Mouse (Mus musculus) CH12.LX (cell line): Measurements from ENCODE around the gene Slc43a1. TPM values are rescaled to one million over a fixed set of nuclear protein-coding genes. Genes with fewer than 3 reads are reported as not detected.

Experiments used
- DNase-seq: peaks from one replicate; pipeline ENCODE4 v3.0.0-alpha.2; 2013; ENCODE audit errors: extremely low read depth
- H3K27ac ChIP-seq: 2 replicates; pipeline ENCODE4 v1.5.1; 2012; ENCODE audit warnings: low read depth, mild to moderate bottlenecking, control low read depth, moderate library complexity; ENCODE audit not compliant: insufficient read depth
- H3K27me3 ChIP-seq: replicated peaks from 2 replicates; pipeline ENCODE3; 2012; ENCODE audit warnings: inconsistent platforms
- H3K36me3 ChIP-seq, 2 experiments: replicated peaks in 1 of 2; 2 replicates each; pipeline versions ENCODE3 to v1.6.1; 2012; ENCODE audit warnings: inconsistent platforms in 1 of 2, low read length in 1 of 2, mild to moderate bottlenecking in 1 of 2, mixed read lengths in 1 of 2, moderate library complexity in 1 of 2; ENCODE audit not compliant: control insufficient read depth in 1 of 2, insufficient read depth in 1 of 2
- H3K4me1 ChIP-seq, 2 experiments: 2 replicates each; pipeline ENCODE4 v1.6.1; 2012; ENCODE audit warnings: inconsistent platforms in 1 of 2, moderate library complexity in 1 of 2; ENCODE audit not compliant: insufficient read depth in 2 of 2, control insufficient read depth in 1 of 2
- H3K4me2 ChIP-seq: 2 replicates; pipeline ENCODE4 v1.6.1; 2012; ENCODE audit warnings: low read depth, mild to moderate bottlenecking, control low read depth; ENCODE audit not compliant: poor library complexity, insufficient read depth, severe bottlenecking
- H3K4me3 ChIP-seq, 3 experiments: fragments of 150-350 bp in 1 of 3; sonication (generic) in 1 of 3; replicated peaks in 1 of 3; 2 replicates each; pipeline versions ENCODE3 to v1.5.1; 2011 to 2012; ENCODE audit warnings: low read depth in 2 of 3, low read length in 2 of 3, mild to moderate bottlenecking in 2 of 3, moderate library complexity in 2 of 3, control low read depth in 1 of 3, improper control_type of control experiment in 1 of 3, inconsistent platforms in 1 of 3, mixed read lengths in 1 of 3; ENCODE audit not compliant: poor library complexity in 1 of 3
- H3K79me2 ChIP-seq: replicated peaks from 2 replicates; pipeline ENCODE4 v1.6.1; 2012; ENCODE audit warnings: mild to moderate bottlenecking, moderate library complexity; ENCODE audit not compliant: control insufficient read depth, poor library complexity, insufficient read depth, severe bottlenecking; ENCODE audit errors: extremely low read depth
- H3K9ac ChIP-seq: 2 replicates; pipeline ENCODE4 v1.6.1; 2012; ENCODE audit warnings: low read depth, mild to moderate bottlenecking, control low read depth, moderate library complexity; ENCODE audit not compliant: insufficient read depth
- H3K9me3 ChIP-seq: replicated peaks from 2 replicates; pipeline ENCODE3; 2012; ENCODE audit warnings: low read length, inconsistent platforms, mixed read lengths
- BHLHE40 ChIP-seq: IDR thresholded peaks from 2 replicates; pipeline ENCODE4 v1.6.1; 2011; ENCODE audit warnings: mild to moderate bottlenecking, low read depth, low read length, improper control_type of control experiment
- CHD1 ChIP-seq: IDR thresholded peaks from 2 replicates; pipeline ENCODE4 v1.6.1; 2012; ENCODE audit warnings: low read depth, low read length, improper control_type of control experiment, inconsistent platforms
- E2F4 ChIP-seq: IDR thresholded peaks from 2 replicates; pipeline ENCODE4 v1.6.1; 2011; ENCODE audit warnings: low read depth, low read length, improper control_type of control experiment; ENCODE audit not compliant: insufficient replicate concordance
- GABPA ChIP-seq: IDR thresholded peaks from 2 replicates; pipeline ENCODE4 v1.6.1; 2012; ENCODE audit warnings: low read depth, low read length, improper control_type of control experiment, inconsistent platforms; ENCODE audit not compliant: insufficient replicate concordance
- HCFC1 ChIP-seq: IDR thresholded peaks from 2 replicates; pipeline ENCODE4 v1.6.1; 2012; ENCODE audit warnings: low read depth, mild to moderate bottlenecking, inconsistent platforms, low read length, improper control_type of control experiment
- IRF4 ChIP-seq: IDR thresholded peaks from 2 replicates; pipeline ENCODE4 v1.6.1; 2014; ENCODE audit warnings: low read depth, mild to moderate bottlenecking, inconsistent platforms, low read length, improper control_type of control experiment
- JUN ChIP-seq: IDR thresholded peaks from 2 replicates; pipeline ENCODE4 v1.6.1; 2011; ENCODE audit warnings: low read depth, mild to moderate bottlenecking, low read length, improper control_type of control experiment, moderate library complexity; ENCODE audit not compliant: insufficient read depth
- JUND ChIP-seq: conservative IDR thresholded peaks from 2 replicates; pipeline ENCODE4 v1.6.1; 2011; ENCODE audit warnings: low read depth, low read length, improper control_type of control experiment
- MAFK ChIP-seq: IDR thresholded peaks from 2 replicates; pipeline ENCODE4 v1.6.1; 2011; ENCODE audit warnings: low read length, improper control_type of control experiment; ENCODE audit not compliant: insufficient replicate concordance
- MAZ ChIP-seq: IDR thresholded peaks from 2 replicates; pipeline ENCODE4 v1.6.1; 2012; ENCODE audit warnings: low read depth, mild to moderate bottlenecking, inconsistent platforms, low read length, improper control_type of control experiment, moderate library complexity
- MEF2A ChIP-seq: IDR thresholded peaks from 2 replicates; pipeline ENCODE4 v1.6.1; 2014; ENCODE audit warnings: low read depth, mild to moderate bottlenecking, inconsistent platforms, low read length, improper control_type of control experiment, borderline replicate concordance
- MXI1 ChIP-seq: IDR thresholded peaks from 2 replicates; pipeline ENCODE4 v1.6.1; 2011; ENCODE audit warnings: mild to moderate bottlenecking, low read depth, low read length, improper control_type of control experiment
- MYC ChIP-seq: IDR thresholded peaks from 2 replicates; pipeline ENCODE4 v1.6.1; 2011; ENCODE audit warnings: low read depth, mild to moderate bottlenecking, improper control_type of control experiment, low read length
- NELFE ChIP-seq: IDR thresholded peaks from 2 replicates; pipeline ENCODE4 v1.6.1; 2011; ENCODE audit warnings: low read depth, low read length, improper control_type of control experiment
- NRF1 ChIP-seq: IDR thresholded peaks from 2 replicates; pipeline ENCODE4 v1.6.1; 2014; ENCODE audit warnings: low read depth, mild to moderate bottlenecking, inconsistent platforms, low read length, improper control_type of control experiment, moderate library complexity
- PAX5 ChIP-seq: IDR thresholded peaks from 2 replicates; pipeline ENCODE4 v1.6.1; 2012; ENCODE audit warnings: low read length, inconsistent platforms, mixed read lengths
- POLR2A ChIP-seq: IDR thresholded peaks from 2 replicates; pipeline ENCODE4 v1.6.1; 2011; ENCODE audit warnings: low read depth, mild to moderate bottlenecking, improper control_type of control experiment, low read length
- POLR2AphosphoS2 ChIP-seq: IDR thresholded peaks from 2 replicates; pipeline ENCODE4 v1.6.1; 2011; ENCODE audit warnings: low read depth, low read length, improper control_type of control experiment
- RCOR1 ChIP-seq: conservative IDR thresholded peaks from 2 replicates; pipeline ENCODE4 v1.6.1; 2012; ENCODE audit warnings: low read depth, mild to moderate bottlenecking, inconsistent platforms, low read length, improper control_type of control experiment
- SMC3 ChIP-seq: IDR thresholded peaks from 2 replicates; pipeline ENCODE4 v1.6.1; 2011; ENCODE audit warnings: low read depth, low read length, improper control_type of control experiment
- TCF12 ChIP-seq: IDR thresholded peaks from 2 replicates; pipeline ENCODE4 v1.6.1; 2014; ENCODE audit warnings: low read depth, mild to moderate bottlenecking, inconsistent platforms, low read length, improper control_type of control experiment
- UBTF ChIP-seq: IDR thresholded peaks from 2 replicates; pipeline ENCODE4 v1.6.1; 2012; ENCODE audit warnings: low read depth, mild to moderate bottlenecking, inconsistent platforms, low read length, improper control_type of control experiment, moderate library complexity
- USF1 ChIP-seq: IDR thresholded peaks from 2 replicates; pipeline ENCODE4 v1.6.1; 2014; ENCODE audit warnings: low read depth, mild to moderate bottlenecking, inconsistent platforms, low read length, improper control_type of control experiment
- ZC3H11A ChIP-seq: IDR thresholded peaks from 2 replicates; pipeline ENCODE4 v1.6.1; 2012; ENCODE audit warnings: low read depth, mild to moderate bottlenecking, inconsistent platforms, low read length, improper control_type of control experiment
- ZNF384 ChIP-seq: IDR thresholded peaks from 2 replicates; pipeline ENCODE4 v1.6.1; 2012; ENCODE audit warnings: low read depth, low read length, improper control_type of control experiment, inconsistent platforms
- dilution Hi-C: fragments of 300-500 bp; cut with MboI; formaldehyde crosslinking; loops from 2 replicates; pipeline ENCODE4 v1.14.3; 2020; ENCODE audit warnings: low sequenced_read_pairs; ENCODE audit not compliant: extremely low pct_unique_long_range_greater_than_20kb, extremely low pct_ligation_motif_present
- in situ Hi-C: fragments of 300-500 bp; cut with MboI; formaldehyde crosslinking; loops from 3 replicates; pipeline ENCODE4 v1.14.3; 2019; ENCODE audit warnings: low sequenced_read_pairs, low pct_ligation_motif_present, low pct_unique_long_range_greater_than_20kb, mixed read lengths
- polyA plus RNA-seq: library from polyadenylated mRNA; unstranded; fragments of >175 nt; gene quantifications from 2 replicates; pipeline ENCODE4 v1.2.1, GENCODE M21; 2012; ENCODE audit warnings: low read depth; ENCODE audit not compliant: insufficient read length
- total RNA-seq, 2 experiments: library from RNA; depleted of rRNA; stranded (reverse); fragments of 300-350 nt in 1 of 2; fragments of >200 nt in 1 of 2; gene quantifications; 2 replicates each; pipeline ENCODE4 v1.2.3; 2012 to 2014

Slc43a1 gene
- total and polyA plus RNA-seq, 3 experiments, result 0.19 to 5.0 (median 0.30) TPM

GRCm38 (mm10) chr2:84843654-84844053, 5.0 kb downstream of the Slc43a1 start:
- no peaks in the 10 kb centered on the region for H3K36me3 ChIP-seq
- H3K4me1 ChIP-seq, result peaks cover 2 to 6% of the 10 kb centered on the region in 2 experiments; a peak in 2 of 4 replicates
- dilution Hi-C loops, result no loop called here
- no peak overlapping the region for H3K27ac ChIP-seq
- no peak for DNase-seq
- TF ChIP-seq IRF4 (no peak), SMC3 (no peak), E2F4 (no peak), MXI1 (no peak), MAZ (no peak), ZC3H11A (no peak), JUN (no peak), MAFK (no peak), NELFE (no peak), MEF2A (no peak), RCOR1 (no peak), USF1 (no peak), CHD1 (no peak), POLR2A (no peak)
- TF ChIP-seq, all 38 proteins: peak for 0
- Histone ChIP-seq H3K4me2 (no peak overlapping the region), H3K9ac (no peak overlapping the region), H3K4me3 (no peak overlapping the region), H3K79me2 (no peaks in the 10 kb centered on the region), H3K9me3 (peaks cover 7% of the 10 kb centered on the region), H3K27me3 (no peaks in the 10 kb centered on the region)
- in situ Hi-C loops, result no loop called here

DNA sequence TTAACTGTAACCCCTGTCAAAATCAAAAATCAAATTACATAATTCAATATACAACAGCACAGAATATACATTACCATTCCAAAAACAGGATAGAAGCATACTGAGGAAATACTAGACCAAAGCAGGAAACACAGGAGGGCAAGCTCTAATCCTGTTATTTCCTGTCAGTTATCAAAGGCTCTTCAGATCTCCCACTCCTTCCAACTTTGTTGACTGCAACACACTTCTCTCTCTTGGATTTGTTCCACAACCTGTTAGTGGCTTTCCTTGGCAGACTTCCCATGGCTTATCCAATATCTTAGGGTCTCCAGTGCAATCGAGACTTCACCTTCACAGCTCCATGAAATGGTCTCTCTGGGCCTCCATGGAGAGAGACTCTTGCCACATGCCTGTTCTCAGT, 6.6 kb downstream of the Slc43a1 start:
- no peak for DNase-seq
- Histone ChIP-seq H3K4me3 (no peak overlapping the region), H3K27me3 (no peaks in the 10 kb centered on the region), H3K4me1 (peaks cover 2 to 4% of the 10 kb centered on the region in 2 experiments; a peak in 1 of 4 replicates), H3K9me3 (no peaks in the 10 kb centered on the region), H3K9ac (no peak overlapping the region), H3K79me2 (no peaks in the 10 kb centered on the region), H3K27ac (no peak overlapping the region), H3K36me3 (no peaks in the 10 kb centered on the region), H3K4me2 (no peak overlapping the region)
- no peak for TF ChIP-seq USF1
- no peak for TF ChIP-seq TCF12
- no peak for TF ChIP-seq ZNF384
- no peak for TF ChIP-seq JUN
- TF ChIP-seq PAX5, result no peak
- no peak for TF ChIP-seq IRF4
- TF ChIP-seq NRF1, result no peak
- TF ChIP-seq MYC, result no peak
- no peak for TF ChIP-seq GABPA
- no peak for TF ChIP-seq E2F4
- TF ChIP-seq BHLHE40, result no peak
- no peak for TF ChIP-seq JUND
- TF ChIP-seq HCFC1, result no peak
- no peak for TF ChIP-seq UBTF
- no peak for TF ChIP-seq CHD1
- no peak for TF ChIP-seq POLR2AphosphoS2
- dilution Hi-C loops (no loop called here), in situ Hi-C loops (no loop called here)
